Mouse (Mus musculus) kidney, embryonic 14.5 days (tissue): ENCODE results near the gene Hsfy2. TPM values are rescaled to one million over a fixed set of nuclear protein-coding genes. Genes with fewer than 3 reads are reported as not detected.

Experiments
- ATAC-seq: fragments of 200-750 bp; cut with Nextera tagmentation; 2 replicates; pipeline ENCODE4 v1.8.0; 2017; ENCODE audit warnings: moderate number of reproducible peaks, mild to moderate bottlenecking, moderate TSS enrichment, moderate library complexity; ENCODE audit not compliant: low FRiP score, low TSS enrichment
- H3K27ac ChIP-seq: fragments of 300-500 bp; sonication (generic); 2 replicates; pipeline ENCODE4 v1.5.1; 2014; ENCODE audit warnings: low read depth, mild to moderate bottlenecking, low read length, moderate library complexity, mixed read lengths
- H3K27me3 ChIP-seq: fragments of 300-500 bp; sonication (generic); 2 replicates; pipeline ENCODE4 v1.6.1; 2014; ENCODE audit warnings: mild to moderate bottlenecking, low read length; ENCODE audit not compliant: control insufficient read depth, insufficient read depth
- H3K36me3 ChIP-seq: fragments of 300-500 bp; sonication (generic); 2 replicates; pipeline ENCODE4 v1.6.1; 2014; ENCODE audit warnings: low read length, mixed read lengths; ENCODE audit not compliant: control insufficient read depth, insufficient read depth
- H3K4me1 ChIP-seq: fragments of 300-500 bp; sonication (generic); 2 replicates; pipeline ENCODE4 v1.6.1; 2014; ENCODE audit warnings: low read length, mixed read lengths; ENCODE audit not compliant: control insufficient read depth, insufficient read depth
- H3K4me2 ChIP-seq: fragments of 300-500 bp; sonication (generic); replicated peaks from 2 replicates; pipeline ENCODE4 v1.6.1; 2014; ENCODE audit warnings: low read depth, mild to moderate bottlenecking, low read length
- H3K4me3 ChIP-seq: fragments of 300-500 bp; sonication (generic); 2 replicates; pipeline ENCODE4 v1.5.1; 2014; ENCODE audit warnings: mild to moderate bottlenecking, low read length
- H3K9ac ChIP-seq: fragments of 300-500 bp; sonication (generic); 2 replicates; pipeline ENCODE4 v1.6.1; 2014; ENCODE audit warnings: low read depth, mild to moderate bottlenecking, low read length, moderate library complexity
- H3K9me3 ChIP-seq: fragments of 300-500 bp; sonication (generic); 2 replicates; pipeline ENCODE4 v1.6.1; 2016; ENCODE audit warnings: low read length; ENCODE audit not compliant: control insufficient read depth
- WGBS: fragments of 180-500 bp; shearing (Covaris S2); extraction: QIAGEN DNeasy Blood & Tissue Kit; methylation state at CpG from one replicate; pipeline ENCODE4 v1.1.7; 2014; 5-methylcytosine and 5-hydroxymethylcytosine counted together
- polyA plus RNA-seq: library from polyadenylated mRNA; unstranded; fragments of >200 nt; fragmentation: Nextera tagmentation; extraction: Ambion mirVana; gene quantifications from 2 replicates; pipeline ENCODE4 v1.2.1, GENCODE M21; 2014

Hsfy2 gene
- polyA plus RNA-seq, 1 experiment from 2014 or later, result not detected

DNA sequence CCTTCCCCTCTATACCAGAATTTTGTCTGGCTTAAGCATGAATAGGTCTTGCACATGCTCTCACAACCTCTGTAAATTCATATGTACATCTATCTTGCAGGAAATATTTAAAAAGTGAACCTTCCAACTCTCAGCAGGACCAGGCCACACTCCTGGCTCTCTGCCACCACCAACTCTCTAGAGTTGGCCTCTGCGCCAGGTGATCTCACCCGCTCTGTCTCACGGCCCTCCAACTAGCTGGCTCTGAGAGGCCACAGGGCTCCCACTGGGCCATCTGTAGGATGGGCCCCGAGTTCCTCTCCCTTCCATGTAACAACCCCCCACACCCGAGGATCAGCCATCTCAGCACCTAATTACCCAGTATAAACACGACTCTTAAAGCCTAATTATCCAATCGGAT lies 10.4 kb downstream of the Hsfy2 start:
- ATAC-seq, result no peak
- Histone ChIP-seq H3K4me1 (no peaks in the 10 kb centered on the region), H3K4me3 (no peak overlapping the region), H3K9ac (no peak overlapping the region), H3K4me2 (no peak overlapping the region), H3K27me3 (no peaks in the 10 kb centered on the region), H3K36me3 (no peaks in the 10 kb centered on the region), H3K9me3 (no peaks in the 10 kb centered on the region), H3K27ac (no peak overlapping the region)
- 86% methylated on average over 7 of the region's 7 CpGs for WGBS

DNA sequence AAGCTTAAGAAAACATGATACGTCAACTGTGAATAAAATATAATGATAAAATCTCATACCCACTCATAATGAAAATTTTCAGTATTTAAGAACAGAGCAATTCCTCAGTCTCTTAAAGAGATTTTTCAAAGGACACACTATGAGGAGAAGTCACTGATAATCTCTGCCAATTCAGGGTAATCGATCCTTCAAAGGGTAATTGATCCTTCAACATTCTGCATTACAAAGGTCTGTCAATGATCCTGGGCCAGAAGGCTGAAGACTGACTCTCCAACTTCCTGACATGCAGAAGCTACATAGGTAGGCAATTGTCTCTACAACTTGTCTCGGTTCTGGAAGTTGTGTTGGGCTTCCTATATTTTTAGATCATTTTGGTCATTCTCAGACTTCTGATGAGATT lies 12.9 kb downstream of the Hsfy2 start:
- H3K4me2 ChIP-seq, result no peak overlapping the region
- ATAC-seq, result no peak
- no peaks in the 10 kb centered on the region for H3K9me3 ChIP-seq
- no peak overlapping the region for H3K27ac ChIP-seq
- no peak overlapping the region for H3K4me3 ChIP-seq
- no peaks in the 10 kb centered on the region for H3K27me3 ChIP-seq
- no peak overlapping the region for H3K9ac ChIP-seq
- H3K36me3 ChIP-seq, result no peaks in the 10 kb centered on the region
- no peaks in the 10 kb centered on the region for H3K4me1 ChIP-seq
- 73% methylated on average over 3 of the region's 3 CpGs for WGBS

DNA sequence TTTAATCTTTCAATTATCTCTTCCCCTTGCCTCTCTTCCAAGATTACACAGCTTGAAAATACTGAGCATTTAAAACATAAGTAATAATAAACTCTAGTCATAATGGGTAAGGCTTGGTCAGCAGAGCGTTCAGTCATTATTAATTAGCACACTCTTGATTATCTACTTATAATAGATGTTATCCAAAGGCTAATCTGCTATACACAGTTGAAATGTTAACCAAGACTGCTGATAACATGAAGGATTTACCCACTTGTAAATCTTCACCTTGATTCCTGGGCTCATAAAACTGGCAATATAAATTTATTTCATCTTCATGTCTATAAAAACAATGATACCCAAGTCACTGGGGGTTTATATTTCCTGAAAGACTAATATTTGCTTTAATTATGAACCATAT lies 24.9 kb downstream of the Hsfy2 start:
- Histone ChIP-seq H3K27ac (no peak overlapping the region), H3K4me3 (no peak overlapping the region), H3K36me3 (no peaks in the 10 kb centered on the region), H3K9me3 (no peaks in the 10 kb centered on the region), H3K27me3 (no peaks in the 10 kb centered on the region), H3K9ac (no peak overlapping the region), H3K4me2 (no peak overlapping the region), H3K4me1 (no peaks in the 10 kb centered on the region)
- ATAC-seq, result no peak
- 91% methylated on average over 1 of the region's 1 CpGs for WGBS
